Mouse (Mus musculus): ENCODE results near the gene Nus1.

GRCm38 (mm10) chr10:52407526-52407925, 9.8 kb upstream of the Nus1 start:
- TF ChIP-seq CTCF (IDR thresholded peaks at IDR 0.05; ENCODE audit: low read depth, low read length) (no peak), POLR2A (IDR thresholded peaks at IDR 0.05; ENCODE audit: extremely low read depth, insufficient read depth, low read length) (no peak)
